Mouse (Mus musculus) hindbrain, embryonic 11.5 days (tissue): Measurements from ENCODE around the gene Sik1. TPM values are rescaled to one million over a fixed set of nuclear protein-coding genes. Genes with fewer than 3 reads are reported as not detected.
A peak's percentile ranks its signal among the peaks of the same experiment; 100 is the strongest.

Experiments used
- ATAC-seq: fragments of 200-750 bp; cut with Nextera tagmentation; 2 replicates; pipeline ENCODE4 v1.8.0; 2017; ENCODE audit warnings: mild to moderate bottlenecking, moderate TSS enrichment, moderate library complexity; ENCODE audit not compliant: low FRiP score
- DNase-seq: peaks from one replicate; pipeline ENCODE4 v3.0.0-alpha.2; 2015; ENCODE audit warnings: low spot score
- H3K27ac ChIP-seq: fragments of 300-500 bp; sonication (generic); 2 replicates; pipeline ENCODE4 v1.5.1; 2014; ENCODE audit warnings: mild to moderate bottlenecking, low read depth, low read length
- H3K27me3 ChIP-seq: fragments of 300-500 bp; sonication (generic); 2 replicates; pipeline ENCODE4 v1.6.1; 2014; ENCODE audit warnings: mild to moderate bottlenecking, low read length, moderate library complexity, mixed read lengths; ENCODE audit not compliant: control insufficient read depth, insufficient read depth
- H3K36me3 ChIP-seq: fragments of 300-500 bp; sonication (generic); 2 replicates; pipeline ENCODE4 v1.6.1; 2014; ENCODE audit warnings: mild to moderate bottlenecking, low read length, moderate library complexity, mixed read lengths; ENCODE audit not compliant: control insufficient read depth, insufficient read depth
- H3K4me1 ChIP-seq: fragments of 300-500 bp; sonication (generic); replicated peaks from 2 replicates; pipeline ENCODE4 v1.6.1; 2014; ENCODE audit warnings: low read length, mixed read lengths; ENCODE audit not compliant: control insufficient read depth, insufficient read depth
- H3K4me2 ChIP-seq: fragments of 300-500 bp; sonication (generic); replicated peaks from 2 replicates; pipeline ENCODE4 v1.6.1; 2014; ENCODE audit warnings: mild to moderate bottlenecking, low read depth, low read length
- H3K4me3 ChIP-seq: fragments of 300-500 bp; sonication (generic); 2 replicates; pipeline ENCODE4 v1.5.1; 2014; ENCODE audit warnings: low read depth, low read length
- H3K9ac ChIP-seq: fragments of 300-500 bp; sonication (generic); 2 replicates; pipeline ENCODE4 v1.6.1; 2014; ENCODE audit warnings: low read depth, low read length
- H3K9me3 ChIP-seq: fragments of 300-500 bp; sonication (generic); 2 replicates; pipeline ENCODE4 v1.6.1; 2016; ENCODE audit warnings: low read length; ENCODE audit not compliant: control insufficient read depth
- WGBS: fragments of 180-500 bp; shearing (Covaris S2); extraction: QIAGEN DNeasy Blood & Tissue Kit; methylation state at CpG from one replicate; pipeline ENCODE4 v1.1.7; 2014; 5-methylcytosine and 5-hydroxymethylcytosine counted together
- polyA plus RNA-seq: library from polyadenylated mRNA; unstranded; fragments of >200 nt; fragmentation: Nextera tagmentation; extraction: Ambion mirVana; gene quantifications from 2 replicates; pipeline ENCODE4 v1.2.1, GENCODE M21; 2014

Gene Sik1
- polyA plus RNA-seq, 1 experiment from 2014 or later: 17.9 TPM

DNA sequence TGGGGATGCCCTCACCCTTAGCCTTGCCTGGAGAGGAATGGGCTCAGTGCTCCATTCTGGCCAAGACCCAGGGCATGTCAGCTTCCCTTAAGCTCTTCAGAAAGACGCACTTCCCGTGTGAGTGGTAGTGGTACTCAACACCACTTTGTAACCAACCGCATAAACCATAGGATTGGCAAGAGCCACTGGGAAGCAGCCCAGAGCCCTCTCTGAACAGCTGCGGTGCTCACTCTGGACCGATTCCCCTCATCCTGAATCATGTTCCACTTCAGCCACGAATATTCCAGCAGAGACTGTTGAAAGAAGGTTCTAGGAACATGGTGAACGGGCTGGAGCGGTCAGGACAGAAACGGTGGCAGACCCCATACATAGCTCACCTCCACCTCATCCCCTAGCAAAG lies 29.9 kb downstream of the Sik1 start:
- Histone ChIP-seq H3K36me3 (no peaks in the 10 kb centered on the region), H3K27me3 (no peaks in the 10 kb centered on the region), H3K4me2 (no peak overlapping the region), H3K4me3 (no peak overlapping the region), H3K27ac (no peak overlapping the region), H3K9ac (no peak overlapping the region), H3K4me1 (no peaks in the 10 kb centered on the region; the same call in 1 of the 2 replicates), H3K9me3 (no peaks in the 10 kb centered on the region)
- ATAC-seq (no peak), DNase-seq (no peak)
- WGBS: 91% methylated on average over 9 of the region's 9 CpGs

DNA sequence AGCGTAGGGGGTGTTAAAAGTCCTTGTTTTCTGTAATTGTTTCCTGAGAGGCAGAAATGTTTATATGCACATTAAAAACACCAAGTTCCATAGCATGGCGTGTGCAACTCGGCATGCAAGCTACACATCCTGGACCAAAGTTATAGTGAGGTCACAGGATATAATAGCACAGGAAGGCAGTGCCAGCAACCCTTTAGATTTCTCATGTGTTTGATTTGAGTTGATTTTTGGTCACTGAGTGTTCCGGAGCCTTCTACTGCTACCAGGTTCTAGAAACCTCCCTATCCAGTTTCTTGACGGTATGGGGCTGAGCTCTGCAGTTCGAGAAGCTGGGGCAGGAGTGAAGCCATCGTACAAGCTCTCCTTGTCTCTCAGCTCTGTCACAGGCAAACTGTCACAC lies 30.8 kb downstream of the Sik1 start:
- Histone ChIP-seq H3K27ac (no peak overlapping the region), H3K4me2 (no peak overlapping the region), H3K27me3 (no peaks in the 10 kb centered on the region), H3K4me1 (no peaks in the 10 kb centered on the region; the same call in 1 of the 2 replicates), H3K36me3 (no peaks in the 10 kb centered on the region), H3K9ac (no peak overlapping the region), H3K9me3 (no peaks in the 10 kb centered on the region), H3K4me3 (no peak overlapping the region)
- DNase-seq (no peak), ATAC-seq (no peak)
- 85% methylated on average over 7 of the region's 7 CpGs for WGBS

- Histone ChIP-seq H3K27ac (no peak overlapping the region), H3K9me3 (no peaks in the 10 kb centered on the region), H3K36me3 (no peaks in the 10 kb centered on the region), H3K4me3 (no peak overlapping the region), H3K4me1 (peaks cover 6% of the 10 kb centered on the region), H3K9ac (no peak overlapping the region), H3K27me3 (no peaks in the 10 kb centered on the region), H3K4me2 (no peak overlapping the region)
- DNase-seq (no peak), ATAC-seq (no peak)
- WGBS: 30% methylated on average over 10 of the region's 13 CpGs
Observed at GRCm38 (mm10) chr17:31821136-31821933, 34.3 kb downstream of the Sik1 start.

DNA sequence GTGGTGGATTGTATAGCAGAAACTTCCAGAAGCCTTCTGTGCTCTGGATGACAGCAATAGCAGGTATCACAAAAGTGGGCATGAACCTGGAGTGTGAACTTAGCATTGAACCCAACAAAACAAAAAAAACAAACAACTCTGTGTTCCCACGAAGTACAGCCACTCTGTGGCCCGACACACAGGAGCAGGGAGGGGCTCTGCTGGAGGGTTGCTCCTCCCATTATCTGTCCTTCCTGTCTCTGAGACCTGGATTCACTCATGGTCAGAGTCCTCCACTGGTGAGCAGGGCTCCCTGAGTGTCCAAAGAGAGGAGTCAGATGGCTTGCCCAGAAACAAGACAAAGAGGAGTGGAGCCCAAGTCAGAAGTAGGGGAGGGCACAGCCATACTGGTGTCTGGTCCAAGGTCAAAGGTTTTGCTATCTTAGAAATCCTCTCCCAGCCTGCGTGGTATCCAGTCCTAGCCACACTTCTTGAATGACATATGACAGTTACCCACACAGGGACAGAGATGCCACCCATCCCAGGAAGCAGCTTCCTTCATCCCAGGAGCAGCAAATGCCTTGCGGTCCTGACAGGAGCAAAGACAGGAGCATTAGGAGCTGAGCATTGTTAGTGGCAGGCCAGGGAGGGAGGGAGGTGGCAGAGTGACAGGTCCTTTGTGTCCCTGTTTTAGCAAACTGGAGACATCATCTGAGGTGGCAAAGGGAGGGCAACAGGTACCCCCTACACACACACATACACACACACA lies 35.3 kb downstream of the Sik1 start:
- H3K9ac ChIP-seq: no peak overlapping the region
- no peak overlapping the region for H3K27ac ChIP-seq
- no peak overlapping the region for H3K4me3 ChIP-seq
- no peaks in the 10 kb centered on the region for H3K9me3 ChIP-seq
- no peak overlapping the region for H3K4me2 ChIP-seq
- ATAC-seq (no peak), DNase-seq (no peak)
- H3K36me3 ChIP-seq: no peaks in the 10 kb centered on the region
- peaks cover 6% of the 10 kb centered on the region for H3K4me1 ChIP-seq
- 47% methylated on average over 4 of the region's 4 CpGs for WGBS
- no peaks in the 10 kb centered on the region for H3K27me3 ChIP-seq

DNA sequence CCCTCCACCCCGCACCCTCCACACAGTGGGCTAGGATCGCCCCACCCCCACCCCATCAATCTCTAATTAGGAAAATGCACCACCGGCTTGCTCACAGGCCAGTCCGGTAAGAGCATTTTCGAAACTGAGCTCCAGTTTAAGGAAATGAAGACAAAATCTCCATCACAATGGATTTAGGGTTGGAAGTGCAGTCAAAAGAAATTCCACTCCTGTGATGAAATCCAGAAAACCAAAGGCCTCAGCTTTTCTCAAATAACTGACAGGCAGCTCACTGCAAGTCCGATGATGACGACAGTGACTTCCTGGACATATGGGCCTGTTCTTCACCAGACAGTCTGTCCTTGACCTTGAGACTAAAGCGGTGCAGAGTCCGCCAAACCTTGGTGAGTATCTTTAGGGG lies 36.2 kb downstream of the Sik1 start:
- H3K27me3 ChIP-seq: no peaks in the 10 kb centered on the region
- WGBS: 65% methylated on average over 9 of the region's 9 CpGs
- no peaks in the 10 kb centered on the region for H3K9me3 ChIP-seq
- H3K9ac ChIP-seq: no peak overlapping the region
- H3K4me3 ChIP-seq: no peak overlapping the region
- H3K4me2 ChIP-seq: no peak overlapping the region
- peaks cover 6% of the 10 kb centered on the region for H3K4me1 ChIP-seq
- DNase-seq (no peak), ATAC-seq (no peak)
- no peak overlapping the region for H3K27ac ChIP-seq
- H3K36me3 ChIP-seq: no peaks in the 10 kb centered on the region

- no peak for ATAC-seq
- Histone ChIP-seq H3K9me3 (no peaks in the 10 kb centered on the region), H3K4me3 (no peak overlapping the region), H3K4me2 (no peak overlapping the region), H3K27ac (no peak overlapping the region), H3K36me3 (no peaks in the 10 kb centered on the region), H3K27me3 (no peaks in the 10 kb centered on the region), H3K4me1 (peaks cover 6% of the 10 kb centered on the region), H3K9ac (0 out of 2 replicates have a peak overlapping the region, but pooled peaks have one; percentile 31)
- WGBS: 89% methylated on average over 1 of the region's 1 CpGs
- no peak for DNase-seq
Observed at GRCm38 (mm10) chr17:31817815-31818214, 37.8 kb downstream of the Sik1 start.

- H3K9me3 ChIP-seq: no peaks in the 10 kb centered on the region
- H3K4me1 ChIP-seq: peaks cover 6% of the 10 kb centered on the region
Observed at GRCm38 (mm10) chr17:31817203-31817602, 38.4 kb downstream of the Sik1 start.

GRCm38 (mm10) chr17:31814848-31815247 lies 40.8 kb downstream of the Sik1 start:
- DNase-seq: no peak
- H3K27ac ChIP-seq: no peak overlapping the region
- H3K4me1 ChIP-seq: peaks cover 6% of the 10 kb centered on the region
- no peaks in the 10 kb centered on the region for H3K9me3 ChIP-seq
- ATAC-seq: no peak
- H3K27me3 ChIP-seq: no peaks in the 10 kb centered on the region
- no peak overlapping the region for H3K4me3 ChIP-seq
- H3K36me3 ChIP-seq: no peaks in the 10 kb centered on the region
- H3K9ac ChIP-seq: no peak overlapping the region
- H3K4me2 ChIP-seq: no peak overlapping the region
- 85% methylated on average over 1 of the region's 1 CpGs for WGBS

More at GRCm38 (mm10) chr17:31817203-31817602, 38.4 kb downstream of the Sik1 start:
- 0 out of 2 replicates have a peak overlapping the region, but pooled peaks have one; percentile 31 for H3K9ac ChIP-seq
- H3K27me3 ChIP-seq: no peaks in the 10 kb centered on the region
- peak; percentile 71 for DNase-seq
- H3K27ac ChIP-seq: no peak overlapping the region
- ATAC-seq: peak; percentile 60
- no peak overlapping the region for H3K4me3 ChIP-seq
- 16% methylated on average over 5 of the region's 5 CpGs for WGBS
- no peaks in the 10 kb centered on the region for H3K36me3 ChIP-seq
- H3K4me2 ChIP-seq: no peak overlapping the region
